Mouse (Mus musculus) myocyte (in vitro differentiated cells): ENCODE measurements at regions not wholly inside any gene's neighbourhood (a gene's known extent, or its start where the extent isn't known, plus 50 kb on each side); places are given as distances from the start of the nearest gene placed in this dataset.

ENCODE experiments used
- E2F4 ChIP-seq: IDR thresholded peaks from one replicate; pipeline ENCODE4 v1.6.1; 2011; ENCODE audit warnings: mild to moderate bottlenecking, control low read depth, moderate library complexity; ENCODE audit not compliant: insufficient read depth
- MAX ChIP-seq: IDR thresholded peaks from one replicate; pipeline ENCODE4 v1.6.1; 2011; ENCODE audit warnings: low read depth, mild to moderate bottlenecking, control low read depth
- MYOD1 ChIP-seq, 3 experiments: IDR thresholded peaks; one replicate each; pipeline ENCODE4 v1.6.1; 2011; ENCODE audit warnings: control low read depth in 2 of 3, low read depth in 2 of 3, mild to moderate bottlenecking in 2 of 3, moderate library complexity in 1 of 3; ENCODE audit not compliant: insufficient read length in 2 of 3, control insufficient read depth in 1 of 3
- POLR2A ChIP-seq: IDR thresholded peaks from one replicate; pipeline ENCODE4 v1.6.1; 2011; ENCODE audit warnings: low read depth, mild to moderate bottlenecking, control low read depth, moderate library complexity; ENCODE audit not compliant: insufficient read length
- POLR2AphosphoS2 ChIP-seq: IDR thresholded peaks from one replicate; pipeline ENCODE4 v1.6.1; 2011; ENCODE audit warnings: low read depth, control low read depth; ENCODE audit not compliant: insufficient read length
- REST ChIP-seq: IDR thresholded peaks from one replicate; pipeline ENCODE4 v1.6.1; 2011; ENCODE audit warnings: mild to moderate bottlenecking, control low read depth, moderate library complexity; ENCODE audit not compliant: insufficient read depth, insufficient read length
- TCF12 ChIP-seq: IDR thresholded peaks from one replicate; pipeline ENCODE4 v1.6.1; 2011; ENCODE audit warnings: mild to moderate bottlenecking, control low read depth; ENCODE audit not compliant: poor library complexity, insufficient read depth, severe bottlenecking
- TCF3 ChIP-seq: IDR thresholded peaks from one replicate; pipeline ENCODE4 v1.6.1; 2011; ENCODE audit warnings: low read depth, control low read depth; ENCODE audit not compliant: insufficient read length
- USF1 ChIP-seq: IDR thresholded peaks from one replicate; pipeline ENCODE4 v1.6.1; 2011; ENCODE audit warnings: low read depth, mild to moderate bottlenecking, control low read depth, moderate library complexity

DNA sequence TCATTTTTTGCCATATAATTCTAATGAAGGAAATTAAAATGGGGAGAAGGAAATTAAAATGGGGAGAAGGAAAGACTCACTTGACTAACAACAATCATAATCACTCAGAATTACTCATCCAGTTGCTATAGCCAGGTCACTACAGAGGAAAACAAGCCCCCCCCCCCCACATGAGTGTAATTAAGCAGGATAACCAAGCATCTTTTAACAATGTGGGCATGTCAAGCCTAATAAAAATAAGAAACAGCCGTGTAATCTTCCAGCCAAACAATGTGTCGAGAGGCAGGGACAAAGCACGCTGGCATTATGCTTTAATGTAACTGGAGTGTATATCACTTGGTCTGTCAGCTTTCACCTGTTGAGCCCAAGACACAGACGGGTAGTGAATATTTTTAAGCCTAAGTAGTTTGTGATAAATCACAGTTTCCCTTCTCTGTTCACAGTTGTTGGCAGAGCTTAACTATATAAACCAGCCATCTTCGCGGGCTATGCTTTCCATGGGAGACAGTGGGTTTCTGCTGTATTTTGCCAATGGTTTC, 66.0 kb downstream of the Uqcrfs1 start:
- TF ChIP-seq TCF12 (no peak), E2F4 (no peak), REST (no peak), POLR2A (no peak), USF1 (no peak), MYOD1 (IDR thresholded peaks at IDR 0.05; ENCODE audit: control insufficient read depth in 1 of 3, insufficient read length in 2 of 3, low read depth in 2 of 3) (no peak), POLR2AphosphoS2 (no peak), MAX (no peak), TCF3 (no peak)
